Mouse (Mus musculus) embryonic fibroblast, embryonic 13.5 days (primary cell): Measurements from ENCODE around the gene Hpse2.

Source experiments
- CTCF ChIP-seq: IDR thresholded peaks from 2 replicates; pipeline ENCODE4 v1.5.1; 2011; ENCODE audit warnings: mild to moderate bottlenecking, control low read depth, low read length, moderate library complexity, borderline replicate concordance; ENCODE audit not compliant: insufficient read depth
- POLR2A ChIP-seq: IDR thresholded peaks from 2 replicates; pipeline ENCODE4 v1.6.1; 2011; ENCODE audit warnings: low read depth, mild to moderate bottlenecking, control low read depth, low read length, moderate library complexity

DNA sequence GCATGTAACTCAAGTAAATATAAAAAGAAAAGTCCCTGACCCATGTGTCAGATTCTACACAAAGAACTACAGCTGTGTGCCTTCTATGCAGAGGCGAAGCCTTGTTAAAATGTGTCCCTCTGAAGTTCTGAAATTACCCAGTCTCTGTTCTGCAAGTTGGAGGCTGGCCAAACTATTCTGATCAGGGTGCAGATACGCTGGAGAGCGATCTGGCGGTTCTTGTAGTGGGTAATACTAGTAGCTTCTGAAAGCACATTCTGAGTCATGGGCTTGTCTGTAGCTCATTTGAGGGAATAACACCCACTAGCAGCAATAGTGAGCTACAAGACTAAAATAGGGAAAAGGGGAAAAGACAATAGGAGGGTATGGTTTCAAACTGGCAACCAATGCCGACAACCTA lies 474.5 kb downstream of the Hpse2 start:
- TF ChIP-seq CTCF (no peak), POLR2A (no peak)
